Mouse (Mus musculus) heart, embryonic 10.5 days (tissue): ENCODE data around the gene Lrfn5. TPM values are rescaled to one million over a fixed set of nuclear protein-coding genes. Genes with fewer than 3 reads are reported as not detected.

Experiments used
- DNase-seq: peaks from one replicate; pipeline ENCODE4 v3.0.0-alpha.2; 2017; ENCODE audit warnings: low spot score
- H3K27ac ChIP-seq: fragments of 300-500 bp; sonication (generic); 2 replicates; pipeline ENCODE4 v1.5.1; 2016; ENCODE audit warnings: mild to moderate bottlenecking
- H3K27me3 ChIP-seq: fragments of 300-500 bp; sonication (generic); 2 replicates; pipeline ENCODE4 v1.6.1; 2016; ENCODE audit warnings: mild to moderate bottlenecking; ENCODE audit not compliant: poor library complexity, insufficient read depth, severe bottlenecking
- H3K36me3 ChIP-seq: fragments of 300-500 bp; sonication (generic); 2 replicates; pipeline ENCODE4 v1.6.1; 2016; ENCODE audit warnings: mild to moderate bottlenecking, moderate library complexity
- H3K4me1 ChIP-seq: fragments of 300-500 bp; sonication (generic); 2 replicates; pipeline ENCODE4 v1.6.1; 2016; ENCODE audit warnings: mild to moderate bottlenecking
- H3K4me3 ChIP-seq: fragments of 300-500 bp; sonication (generic); 2 replicates; pipeline ENCODE4 v1.5.1; 2016; ENCODE audit warnings: mild to moderate bottlenecking, moderate library complexity
- H3K9me3 ChIP-seq: fragments of 300-500 bp; sonication (generic); 2 replicates; pipeline ENCODE4 v1.6.1; 2016; ENCODE audit warnings: mild to moderate bottlenecking, moderate library complexity
- WGBS: fragments of 180-500 bp; shearing (Covaris S2); methylation state at CpG from one replicate; pipeline ENCODE4 v1.1.7; 2016; 5-methylcytosine and 5-hydroxymethylcytosine counted together
- polyA plus RNA-seq: library from polyadenylated mRNA; unstranded; fragments of >200 nt; fragmentation: Nextera tagmentation; extraction: Ambion mirVana; gene quantifications from 2 replicates; pipeline ENCODE4 v1.2.1, GENCODE M21; 2016

The Lrfn5 gene
- polyA plus RNA-seq, 1 experiment from 2014 or later = 0.05 TPM

- Histone ChIP-seq H3K4me1 (no peaks in the 10 kb centered on the region), H3K9me3 (no peaks in the 10 kb centered on the region), H3K27ac (no peak overlapping the region), H3K27me3 (no peaks in the 10 kb centered on the region), H3K36me3 (no peaks in the 10 kb centered on the region), H3K4me3 (no peak overlapping the region)
- WGBS = 82% methylated on average over 4 of the region's 4 CpGs
- DNase-seq = no peak
These were observed 284.2 kb downstream of the Lrfn5 start for GRCm38 (mm10) chr12:61807073-61807605.

GRCm38 (mm10) chr12:61823601-61824000 lies 300.7 kb downstream of the Lrfn5 start:
- 91% methylated on average over 5 of the region's 5 CpGs for WGBS
- H3K36me3 ChIP-seq = no peaks in the 10 kb centered on the region

GRCm38 (mm10) chr12:61826311-61826710 lies 303.4 kb downstream of the Lrfn5 start:
- no peak for DNase-seq
- 17% methylated on average over 1 of the region's 1 CpGs for WGBS

More at GRCm38 (mm10) chr12:61823601-61824000, 300.7 kb downstream of the Lrfn5 start:
- Histone ChIP-seq H3K4me1 (no peaks in the 10 kb centered on the region), H3K4me3 (no peak overlapping the region), H3K9me3 (no peaks in the 10 kb centered on the region), H3K27ac (no peak overlapping the region), H3K27me3 (no peaks in the 10 kb centered on the region)
- DNase-seq = no peak

GRCm38 (mm10) chr12:61842599-61843291 lies 319.8 kb downstream of the Lrfn5 start:
- Histone ChIP-seq H3K9me3 (no peaks in the 10 kb centered on the region), H3K4me1 (no peaks in the 10 kb centered on the region), H3K4me3 (no peak overlapping the region), H3K27me3 (no peaks in the 10 kb centered on the region), H3K36me3 (no peaks in the 10 kb centered on the region), H3K27ac (no peak overlapping the region)
- no peak for DNase-seq
- WGBS = 89% methylated on average over 9 of the region's 9 CpGs

More at GRCm38 (mm10) chr12:61826311-61826710, 303.4 kb downstream of the Lrfn5 start:
- Histone ChIP-seq H3K36me3 (no peaks in the 10 kb centered on the region), H3K4me1 (no peaks in the 10 kb centered on the region), H3K27me3 (no peaks in the 10 kb centered on the region), H3K9me3 (no peaks in the 10 kb centered on the region), H3K27ac (no peak overlapping the region), H3K4me3 (no peak overlapping the region)

- Histone ChIP-seq H3K9me3 (no peaks in the 10 kb centered on the region), H3K27ac (no peak overlapping the region), H3K4me3 (no peak overlapping the region), H3K4me1 (no peaks in the 10 kb centered on the region), H3K27me3 (no peaks in the 10 kb centered on the region), H3K36me3 (no peaks in the 10 kb centered on the region)
- DNase-seq = no peak
- WGBS = 57% methylated on average over 1 of the region's 1 CpGs
These were observed 331.2 kb downstream of the Lrfn5 start for GRCm38 (mm10) chr12:61854183-61854582.
